Mouse (Mus musculus) kidney, adult 2 months (tissue): ENCODE data around the gene Acp1.

Experiments used
- CTCF ChIP-seq: fragments of 200-500 bp; conservative IDR thresholded peaks from 2 replicates; pipeline ENCODE4 v1.5.1; 2011; ENCODE audit warnings: low read depth, mild to moderate bottlenecking, control low read depth, low read length, moderate library complexity, mixed read lengths; ENCODE audit not compliant: insufficient read depth, insufficient read length
- POLR2A ChIP-seq: fragments of 200-500 bp; IDR thresholded peaks from one replicate; pipeline ENCODE4 v1.6.1; 2011; ENCODE audit warnings: low read depth, low read length, control low read depth

- TF ChIP-seq POLR2A (no peak), CTCF (no peak)
Observed at GRCm38 (mm10) chr12:30865781-30866180, 45.6 kb downstream of the Acp1 start.
